ENCODE assay signal across 20 mouse cellular contexts in genomic region chr17:27431049-27431839, GRCm38 (mm10).
A peak's percentile ranks its signal among the peaks of the same experiment; 100 is the strongest.
DNase-seq lines count a peak whose midpoint lies in the region; ATAC-seq and TF ChIP-seq lines count a peak whose summit lies in the region.
"Had no signal": no experiment of that assay in that cellular context is flagged by ENCODE, and none has a peak within 500 bp of the region (broad histone marks: within the 10 kb centered on the region; RNA-seq: fewer than 3 reads in every experiment).

No protein-coding gene starts in this region.

- 82% methylated on average over 26 of the region's 26 CpGs for WGBS in hindbrain, embryonic 11.5 days
- 85% methylated on average over 26 of the region's 26 CpGs for WGBS in hindbrain, embryonic 14.5 days
- 83% methylated on average over 26 of the region's 26 CpGs for WGBS in embryonic facial prominence, embryonic 10.5 days

- TF ChIP-seq EP300 in ES-Bruce4 (IDR thresholded peaks at IDR 0.05; ENCODE audit: insufficient read depth, low read depth, low read length), result 0 out of 2 replicates have a peak, but pooled peaks have one; percentile 3

- no peak for TF ChIP-seq CTCF in E14TG2a.4 (conservative IDR thresholded peaks at IDR 0.05; ENCODE audit: low read length)
- no peak for TF ChIP-seq CTCF in ES-Bruce4 (IDR thresholded peaks at IDR 0.05; ENCODE audit: low read depth, low read length)

- no peak overlapping the region for H3K4me2 ChIP-seq in hindbrain, embryonic 11.5 days (replicated peaks; ENCODE audit: low read depth, low read length)
- H3K4me2 ChIP-seq in hindbrain, embryonic 14.5 days (replicated peaks), result no peak overlapping the region
- H3K4me2 ChIP-seq: embryonic facial prominence, embryonic 12.5 days; forebrain, embryonic 15.5 days; heart, embryonic 15.5 days; hindbrain, embryonic 15.5 days; neural tube, embryonic 13.5 days had no signal

- no peak for ATAC-seq in hindbrain, embryonic 11.5 days (ENCODE audit: low FRiP score)
- ATAC-seq in hindbrain, embryonic 14.5 days (ENCODE audit: low FRiP score), result no peak
- ATAC-seq: forebrain, embryonic 15.5 days had no signal

- no peaks in the 10 kb centered on the region for H3K36me3 ChIP-seq in hindbrain, embryonic 11.5 days (ENCODE audit: control insufficient read depth, insufficient read depth, low read length)
- H3K36me3 ChIP-seq in hindbrain, embryonic 14.5 days (replicated peaks; ENCODE audit: control insufficient read depth, insufficient read depth), result no peaks in the 10 kb centered on the region
- H3K36me3 ChIP-seq in E14TG2a.4 (ENCODE audit: insufficient read depth, low read length), result no peaks in the 10 kb centered on the region
- H3K36me3 ChIP-seq in ES-Bruce4 (ENCODE audit: control insufficient read depth, insufficient read depth, low read length, poor library complexity, severe bottlenecking), result no peaks in the 10 kb centered on the region
- H3K36me3 ChIP-seq in embryonic facial prominence, embryonic 10.5 days (replicated peaks), result peaks cover 5% of the 10 kb centered on the region; the same call in 1 of the 2 replicates
- H3K36me3 ChIP-seq: embryonic facial prominence, embryonic 12.5 days; forebrain, embryonic 15.5 days; heart, embryonic 15.5 days; hindbrain, embryonic 15.5 days had no signal

- no peak overlapping the region for H3K9ac ChIP-seq in hindbrain, embryonic 11.5 days (ENCODE audit: low read depth, low read length)
- H3K9ac ChIP-seq in hindbrain, embryonic 14.5 days, result no peak overlapping the region
- no peak overlapping the region for H3K9ac ChIP-seq in ES-Bruce4 (ENCODE audit: low read depth, poor library complexity, severe bottlenecking)
- H3K9ac ChIP-seq: embryonic facial prominence, embryonic 12.5 days; forebrain, embryonic 15.5 days; heart, embryonic 15.5 days; hindbrain, embryonic 15.5 days; neural tube, embryonic 13.5 days had no signal

- no peaks in the 10 kb centered on the region for H3K27me3 ChIP-seq in hindbrain, embryonic 11.5 days (ENCODE audit: control insufficient read depth, insufficient read depth, low read length)
- no peaks in the 10 kb centered on the region for H3K27me3 ChIP-seq in hindbrain, embryonic 14.5 days (ENCODE audit: control insufficient read depth, insufficient read depth, low read length)
- H3K27me3 ChIP-seq in E14TG2a.4 (ENCODE audit: insufficient read depth, low read length) (peaks cover 68% of the 10 kb centered on the region), ES-Bruce4 (ENCODE audit: control insufficient read depth, insufficient read depth, low read length, poor library complexity, severe bottlenecking) (no peaks in the 10 kb centered on the region)
- peaks cover 10% of the 10 kb centered on the region for H3K27me3 ChIP-seq in embryonic facial prominence, embryonic 10.5 days (replicated peaks; ENCODE audit: low read depth, poor library complexity, severe bottlenecking)
- H3K27me3 ChIP-seq: embryonic facial prominence, embryonic 12.5 days; forebrain, embryonic 15.5 days; hindbrain, embryonic 15.5 days had no signal

- TF ChIP-seq POLR2A in ES-Bruce4 (IDR thresholded peaks at IDR 0.05; ENCODE audit: insufficient read depth, low read length), result no peak

- intact Hi-C loops in heart, postnatal 36 days (cut with DNase I), result no loop called here

- peak overlapping the region; percentile 47 for H3K27ac ChIP-seq in hindbrain, embryonic 11.5 days (ENCODE audit: low read depth, low read length)
- H3K27ac ChIP-seq in hindbrain, embryonic 14.5 days, result no peak overlapping the region; the same call in 1 of the 2 replicates
- no peak overlapping the region for H3K27ac ChIP-seq in ES-Bruce4 (ENCODE audit: insufficient read depth, low read length)
- H3K27ac ChIP-seq in embryonic facial prominence, embryonic 10.5 days (replicated peaks), result peak overlapping the region; percentile 25; the same call in 1 of the 2 replicates
- H3K27ac ChIP-seq: embryonic facial prominence, embryonic 12.5 days; forebrain, embryonic 15.5 days; heart, embryonic 15.5 days; hindbrain, embryonic 15.5 days had no signal

- DNase-seq in hindbrain, embryonic 11.5 days (ENCODE audit: low spot score), result no peak
- no peak for DNase-seq in hindbrain, embryonic 14.5 days (ENCODE audit: low spot score)
- no peak for DNase-seq in embryonic facial prominence, embryonic 10.5 days (ENCODE audit: low spot score)
- DNase-seq in heart, postnatal 36 days, result no peak
- no peak for DNase-seq in Muller cell, postnatal 12 days (ENCODE audit: inconsistent ontology term)
- DNase-seq: gastrocnemius, postnatal 14 days; heart, adult 18-20 months; kidney, adult 8-10 months; kidney, postnatal 25 days; lung, adult 18-20 months; lung, postnatal 14 days; thymus, postnatal 4 days had no signal

- no peak overlapping the region for H3K4me3 ChIP-seq in hindbrain, embryonic 11.5 days (ENCODE audit: low read depth, low read length)
- no peak overlapping the region for H3K4me3 ChIP-seq in hindbrain, embryonic 14.5 days (replicated peaks; ENCODE audit: low read length)
- H3K4me3 ChIP-seq in E14TG2a.4 (replicated peaks; ENCODE audit: low read length) (peak overlapping the region; percentile 45), ES-Bruce4 (ENCODE audit: low read depth, low read length) (peak overlapping the region; percentile 36)
- no peak overlapping the region for H3K4me3 ChIP-seq in embryonic facial prominence, embryonic 10.5 days
- H3K4me3 ChIP-seq: embryonic facial prominence, embryonic 12.5 days; erythroblast, embryonic 14.5 days; forebrain, embryonic 15.5 days; heart, embryonic 15.5 days; hindbrain, embryonic 15.5 days; neural tube, embryonic 13.5 days had no signal

- H3K4me1 ChIP-seq in hindbrain, embryonic 11.5 days (replicated peaks; ENCODE audit: control insufficient read depth, insufficient read depth, low read length), result peaks cover 4% of the 10 kb centered on the region; the same call in 1 of the 2 replicates
- H3K4me1 ChIP-seq in hindbrain, embryonic 14.5 days (replicated peaks; ENCODE audit: control insufficient read depth, insufficient read depth, low read length), result peaks cover 19% of the 10 kb centered on the region
- H3K4me1 ChIP-seq in E14TG2a.4 (replicated peaks; ENCODE audit: low read depth, low read length) (peaks cover 50% of the 10 kb centered on the region), ES-Bruce4 (ENCODE audit: control insufficient read depth, insufficient read depth, low read length) (no peaks in the 10 kb centered on the region)
- peaks cover 54% of the 10 kb centered on the region for H3K4me1 ChIP-seq in embryonic facial prominence, embryonic 10.5 days

- H3K9me3 ChIP-seq in hindbrain, embryonic 11.5 days (ENCODE audit: control insufficient read depth, low read length), result 0 out of 2 replicates have a peak, but pooled peaks cover 3% of the 10 kb centered on the region
- H3K9me3 ChIP-seq in hindbrain, embryonic 14.5 days (ENCODE audit: control insufficient read depth, low read length), result peaks cover 10% of the 10 kb centered on the region; the same call in 1 of the 2 replicates
- H3K9me3 ChIP-seq in E14TG2a.4 (ENCODE audit: low read length), result peaks cover 14% of the 10 kb centered on the region
- peaks cover 7% of the 10 kb centered on the region for H3K9me3 ChIP-seq in ES-Bruce4 (replicated peaks; ENCODE audit: control insufficient read depth, insufficient read depth, low read length, poor library complexity, severe bottlenecking)
- peaks cover 12% of the 10 kb centered on the region for H3K9me3 ChIP-seq in embryonic facial prominence, embryonic 10.5 days
- H3K9me3 ChIP-seq: hindbrain, embryonic 15.5 days had no signal

Comparison
In these comparisons a context has a peak if more than half of its experiments do, and no peak if none do; other contexts are left out.
1. H3K27ac ChIP-seq: peak in hindbrain, embryonic 11.5 days (single experiment) and embryonic facial prominence, embryonic 10.5 days (single experiment); none in hindbrain, embryonic 14.5 days (single experiment) and ES-Bruce4 (single experiment).
2. H3K4me3 ChIP-seq: peak in E14TG2a.4 (single experiment) and ES-Bruce4 (single experiment); none in hindbrain, embryonic 11.5 days (single experiment), hindbrain, embryonic 14.5 days (single experiment) and embryonic facial prominence, embryonic 10.5 days (single experiment).